Mouse (Mus musculus): Measurements from ENCODE around the gene Vgf.

Gene Vgf

GRCm38 (mm10) chr5:137026092-137026491, at the start of gene Vgf:
TSS of gene Vgf (plus strand) at chr5:137026392.
- DNase-seq = no peak

- no peak for DNase-seq
These were observed 48.4 kb upstream of the Vgf start for GRCm38 (mm10) chr5:136977769-136978168.

- no peak for DNase-seq
These were observed 46.4 kb upstream of the Vgf start for GRCm38 (mm10) chr5:136979762-136980161.

- no peak for DNase-seq
These were observed 45.2 kb upstream of the Vgf start for GRCm38 (mm10) chr5:136980974-136981373.

GRCm38 (mm10) chr5:136982338-136982930, 43.8 kb upstream of the Vgf start:
- DNase-seq = no peak

GRCm38 (mm10) chr5:136984828-136985227, 41.4 kb upstream of the Vgf start:
- peak; percentile 35 for DNase-seq

GRCm38 (mm10) chr5:136986695-136987137, 39.5 kb upstream of the Vgf start, which contains the start of gene Plod3:
TSS of gene Plod3 (plus strand) at chr5:136987019.
- peak; percentile 98 for DNase-seq

GRCm38 (mm10) chr5:136987138-136987933, 38.9 kb upstream of the Vgf start:
- DNase-seq = peak; percentile 87

GRCm38 (mm10) chr5:136987934-136988271, 38.3 kb upstream of the Vgf start, which contains the start of gene Znhit1:
TSS of gene Znhit1 (minus strand) at chr5:136988021.
- no peak for DNase-seq

- DNase-seq = peak; percentile 57
These were observed 37.8 kb upstream of the Vgf start for GRCm38 (mm10) chr5:136988420-136988819.

- DNase-seq = peak; percentile 38
These were observed 36.4 kb upstream of the Vgf start for GRCm38 (mm10) chr5:136989801-136990200.

GRCm38 (mm10) chr5:136999449-136999848, 26.7 kb upstream of the Vgf start:
- DNase-seq = no peak

GRCm38 (mm10) chr5:137000612-137001011, 25.6 kb upstream of the Vgf start:
- DNase-seq = no peak

GRCm38 (mm10) chr5:137007276-137007675, 18.9 kb upstream of the Vgf start:
- DNase-seq = no peak

GRCm38 (mm10) chr5:137009988-137010387, 16.2 kb upstream of the Vgf start:
- no peak for DNase-seq

GRCm38 (mm10) chr5:137012401-137012950, 13.7 kb upstream of the Vgf start:
- DNase-seq = no peak

GRCm38 (mm10) chr5:137015913-137016312, 10.3 kb upstream of the Vgf start:
- DNase-seq = no peak

GRCm38 (mm10) chr5:137024318-137024717, 1.9 kb upstream of the Vgf start:
- no peak for DNase-seq

GRCm38 (mm10) chr5:137025132-137025531, 1.1 kb upstream of the Vgf start:
- DNase-seq = peak; percentile 45

- no peak for DNase-seq
These were observed 2.5 kb downstream of the Vgf start for GRCm38 (mm10) chr5:137028561-137029272.

GRCm38 (mm10) chr5:137029273-137029585, 3.0 kb downstream of the Vgf start:
- no peak for DNase-seq

GRCm38 (mm10) chr5:137029643-137030415, 3.6 kb downstream of the Vgf start:
- DNase-seq = peak; percentile 91

GRCm38 (mm10) chr5:137030416-137030810, 4.2 kb downstream of the Vgf start:
- no peak for DNase-seq

All from cerebellum, adult 11-12 months (tissue).